Mouse (Mus musculus): ENCODE measurements around the gene Atp1b2.
"Not testable (repeated sequence)": the region's sequence is repeated elsewhere in the genome, so short reads cannot be mapped to it uniquely, and the experiment has no call there.

Atp1b2 gene

GRCm38 (mm10) chr11:69605726-69606490 is at the start of gene Atp1b2:
Atp1b2 (minus strand) TSS chr11:69605942.
- no peak for DNase-seq (ENCODE audit: low read depth)

GRCm38 (mm10) chr11:69654760-69655159 is 49.0 kb upstream of the Atp1b2 start:
- DNase-seq (ENCODE audit: low read depth) = no peak

GRCm38 (mm10) chr11:69653399-69653798 is 47.7 kb upstream of the Atp1b2 start:
- no peak for DNase-seq (ENCODE audit: low read depth)

GRCm38 (mm10) chr11:69645860-69646259 is 40.1 kb upstream of the Atp1b2 start:
- no peak for DNase-seq (ENCODE audit: low read depth)

GRCm38 (mm10) chr11:69635471-69635870 is 29.7 kb upstream of the Atp1b2 start:
- DNase-seq (ENCODE audit: low read depth) = no peak

- no peak for DNase-seq (ENCODE audit: low read depth)
These were observed 27.6 kb upstream of the Atp1b2 start for GRCm38 (mm10) chr11:69633128-69633866.

GRCm38 (mm10) chr11:69632284-69633089 is 26.7 kb upstream of the Atp1b2 start, which contains the start of gene Fxr2:
Fxr2 (plus strand) TSS chr11:69632990.
- DNase-seq (ENCODE audit: low read depth) = peak; percentile 100

- DNase-seq (ENCODE audit: low read depth) = no peak
These were observed 24.1 kb upstream of the Atp1b2 start for GRCm38 (mm10) chr11:69629802-69630201.

- peak; percentile 44 for DNase-seq (ENCODE audit: low read depth)
These were observed 22.5 kb upstream of the Atp1b2 start for GRCm38 (mm10) chr11:69628286-69628685.

- not testable (repeated sequence) for DNase-seq (ENCODE audit: low read depth)
These were observed 18.6 kb upstream of the Atp1b2 start for GRCm38 (mm10) chr11:69624339-69624738.

- no peak for DNase-seq (ENCODE audit: low read depth)
These were observed 17.3 kb upstream of the Atp1b2 start for GRCm38 (mm10) chr11:69623006-69623405.

GRCm38 (mm10) chr11:69622406-69622805 is 16.7 kb upstream of the Atp1b2 start:
- no peak for DNase-seq (ENCODE audit: low read depth)

GRCm38 (mm10) chr11:69621571-69622268 is 16.0 kb upstream of the Atp1b2 start, which contains the start of gene Sat2:
Sat2 (plus strand) TSS chr11:69622024.
- DNase-seq (ENCODE audit: low read depth) = no peak

- DNase-seq (ENCODE audit: low read depth) = no peak
These were observed 14.8 kb upstream of the Atp1b2 start for GRCm38 (mm10) chr11:69620394-69621081.

GRCm38 (mm10) chr11:69617805-69618204 is 12.1 kb upstream of the Atp1b2 start, which contains the start of gene Shbg:
Shbg (minus strand) TSS chr11:69617905.
- no peak for DNase-seq (ENCODE audit: low read depth)

GRCm38 (mm10) chr11:69616781-69617180 is 11.0 kb upstream of the Atp1b2 start:
- DNase-seq (ENCODE audit: low read depth) = no peak

- DNase-seq (ENCODE audit: low read depth) = not testable (repeated sequence)
These were observed 8.5 kb upstream of the Atp1b2 start for GRCm38 (mm10) chr11:69614257-69614588.

GRCm38 (mm10) chr11:69613553-69614256 is 8.0 kb upstream of the Atp1b2 start:
- DNase-seq (ENCODE audit: low read depth) = peak; percentile 73

- no peak for DNase-seq (ENCODE audit: low read depth)
These were observed 5.2 kb upstream of the Atp1b2 start for GRCm38 (mm10) chr11:69610899-69611298.

- no peak for DNase-seq (ENCODE audit: low read depth)
These were observed 3.7 kb upstream of the Atp1b2 start for GRCm38 (mm10) chr11:69609416-69609815.
